Mouse (Mus musculus): ENCODE data around the gene Spata31d1b.

Spata31d1b gene

DNA sequence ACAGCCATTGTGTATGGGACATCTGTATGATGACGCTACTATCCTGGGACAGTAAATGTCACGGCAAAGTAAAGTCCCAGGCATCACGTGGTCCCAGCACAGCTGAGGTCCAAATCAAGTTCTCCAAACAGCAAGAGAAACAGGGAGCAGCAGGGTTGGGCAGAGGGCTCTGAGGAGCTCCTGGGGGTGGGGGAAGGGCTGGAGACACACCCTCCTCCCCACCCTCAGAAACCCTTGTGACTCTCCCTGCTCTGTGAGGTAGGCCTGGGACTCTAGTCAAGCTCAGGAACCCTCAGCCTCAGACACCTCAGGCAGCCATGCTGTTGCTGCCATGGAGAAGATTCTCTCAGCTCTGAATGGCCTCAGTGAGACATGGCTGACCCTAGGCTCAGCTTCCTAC is at the start of gene Spata31d1b:
Gene Spata31d1b, plus strand, starts transcription at position 301 of the 400 bp plus-strand sequence.
- peak; percentile 58 for DNase-seq (ENCODE audit: low read depth, low spot score)

DNA sequence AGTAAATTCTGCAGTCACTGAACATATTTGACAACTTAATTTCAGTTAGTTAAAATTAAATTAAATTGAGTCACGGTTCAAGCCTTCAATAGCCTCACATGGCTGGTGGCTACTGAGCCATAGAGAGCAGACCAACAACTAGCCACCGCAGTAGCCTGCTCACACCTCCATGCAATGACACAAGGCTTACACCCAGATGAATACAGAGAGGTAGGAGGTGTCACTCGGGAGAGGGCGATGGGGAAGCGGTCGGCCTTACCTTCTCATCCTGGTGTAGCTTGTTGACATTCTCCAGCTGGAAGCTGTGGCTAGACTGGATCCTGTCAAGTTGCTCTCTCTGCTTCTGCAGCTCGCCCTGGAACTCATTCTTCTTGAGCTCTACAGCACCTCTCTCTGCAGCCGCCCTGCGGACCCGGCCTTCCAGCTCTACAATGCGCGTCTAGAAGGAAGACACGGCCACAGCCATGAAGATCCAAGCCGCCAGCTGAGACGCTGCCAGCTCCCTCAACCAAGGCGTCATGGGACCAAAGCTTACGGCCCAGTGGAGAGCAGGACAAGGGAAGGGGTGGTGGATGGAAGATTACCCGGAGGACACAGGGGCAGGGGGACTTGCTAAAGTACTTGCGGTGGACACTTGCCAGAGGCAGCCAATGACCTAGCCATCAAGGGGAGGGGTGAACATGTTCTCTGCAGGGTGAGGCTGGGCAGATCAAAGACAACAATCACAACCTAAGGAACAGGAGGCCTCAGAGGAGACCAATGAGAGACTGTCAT is 48.0 kb upstream of the Spata31d1b start:
- no peak for DNase-seq (ENCODE audit: low read depth, low spot score)

DNA sequence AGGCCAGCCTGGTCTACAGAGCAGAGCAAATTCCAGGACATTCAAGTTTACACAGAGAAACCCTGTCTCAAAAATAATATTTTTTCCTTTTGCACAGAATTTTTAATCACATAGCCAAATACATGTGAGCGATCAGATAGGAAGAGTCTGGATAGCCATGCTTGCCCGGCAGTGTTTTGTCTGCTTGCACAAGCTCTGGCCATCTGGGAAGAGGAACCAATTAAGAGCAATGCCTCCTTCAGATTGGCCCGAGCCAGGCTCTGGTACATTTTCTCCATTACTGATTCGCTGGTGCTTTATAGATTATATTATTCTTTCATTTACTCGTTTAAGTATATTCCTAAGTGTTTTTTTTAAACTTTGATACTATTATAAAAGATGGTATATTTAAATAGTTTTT is 44.3 kb upstream of the Spata31d1b start:
- DNase-seq (ENCODE audit: low read depth, low spot score): no peak

DNA sequence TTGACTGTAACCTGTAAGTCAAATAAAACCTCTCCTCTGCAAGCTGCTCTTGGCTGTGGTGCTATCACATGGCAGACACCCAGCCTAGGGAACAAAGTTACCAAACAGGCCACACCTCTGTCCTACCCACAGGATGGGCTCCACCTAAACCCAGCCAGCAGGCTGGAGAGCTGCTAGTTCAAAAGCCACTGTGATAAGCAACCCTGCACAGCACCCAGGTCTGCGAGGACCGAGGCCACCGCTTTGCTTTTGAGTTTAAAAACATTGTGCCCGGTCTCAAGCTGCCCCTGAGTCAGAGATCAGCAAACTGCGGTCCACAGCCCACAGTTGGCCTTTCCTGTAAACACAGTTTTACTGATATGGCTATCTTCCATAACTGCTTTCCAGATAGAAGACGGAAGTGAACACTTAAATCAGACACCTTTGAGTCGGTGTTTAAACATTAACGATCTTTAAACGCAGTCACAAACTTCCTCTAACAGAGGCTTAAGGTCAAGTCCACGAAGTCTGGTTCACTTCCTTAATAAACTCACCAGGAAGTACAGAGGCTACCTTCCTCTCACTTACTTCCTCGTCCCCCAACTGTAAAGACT is 43.5 kb upstream of the Spata31d1b start:
- peak; percentile 64 for DNase-seq (ENCODE audit: low read depth, low spot score)

DNA sequence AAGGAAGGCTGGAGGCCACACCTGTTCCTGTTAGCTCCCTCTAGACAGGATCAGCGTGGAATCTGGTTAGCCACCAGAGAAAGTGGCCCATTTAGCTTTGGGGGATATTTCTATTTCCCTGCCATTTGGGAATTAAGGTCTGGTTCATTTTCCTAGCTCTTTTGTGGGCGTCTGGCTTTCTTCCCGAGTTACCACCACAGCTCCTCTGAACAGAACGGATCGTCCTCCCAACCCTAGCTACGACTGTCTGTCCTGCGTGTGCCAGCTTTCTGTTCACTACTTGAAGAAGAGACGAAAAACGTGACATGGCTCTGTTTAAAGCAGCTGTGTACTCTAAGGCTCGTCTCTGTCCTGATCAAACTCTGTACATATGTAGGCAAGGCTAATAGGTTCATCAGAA is 42.1 kb upstream of the Spata31d1b start:
- DNase-seq (ENCODE audit: low read depth, low spot score): no peak

DNA sequence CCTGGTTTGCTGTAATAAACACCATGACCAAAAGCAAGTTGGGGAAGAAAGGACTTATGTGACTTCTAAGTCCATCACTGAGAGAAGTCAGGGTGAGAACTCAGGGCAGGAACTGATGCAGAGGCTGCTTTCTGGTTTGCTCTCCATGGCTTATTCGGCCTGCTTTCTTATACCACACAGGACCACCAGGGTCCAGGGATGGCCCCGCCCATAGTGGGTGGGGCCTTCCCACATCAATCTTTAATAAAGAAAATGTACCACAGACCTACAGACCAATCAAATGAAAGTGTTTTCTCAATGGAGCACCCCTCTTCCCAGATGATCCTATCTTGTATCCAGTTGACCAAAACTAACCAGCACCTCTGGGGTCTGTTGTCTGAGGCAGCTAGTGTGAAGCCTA is 40.6 kb upstream of the Spata31d1b start:
- peak; percentile 46 for DNase-seq (ENCODE audit: low read depth, low spot score)

DNA sequence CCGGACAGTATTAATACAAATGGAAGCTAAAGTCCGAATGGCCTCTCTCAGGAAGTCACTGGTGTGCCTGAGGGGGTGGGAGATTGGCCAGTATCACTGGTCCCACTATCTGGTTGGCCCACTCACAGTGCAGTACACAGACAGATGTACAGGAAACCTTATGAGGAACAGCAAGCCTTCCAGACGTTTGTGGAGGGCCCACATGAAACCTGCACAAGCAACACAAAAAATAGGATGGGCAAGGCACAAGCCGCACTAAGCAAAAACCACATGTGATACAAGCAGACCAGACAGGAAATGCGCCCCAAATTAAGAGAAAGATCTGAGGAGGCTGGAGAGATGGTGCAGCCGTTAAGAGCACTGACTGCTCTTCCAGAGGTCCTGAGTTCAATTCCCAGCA is 39.8 kb upstream of the Spata31d1b start:
- no peak for DNase-seq (ENCODE audit: low read depth, low spot score)

DNA sequence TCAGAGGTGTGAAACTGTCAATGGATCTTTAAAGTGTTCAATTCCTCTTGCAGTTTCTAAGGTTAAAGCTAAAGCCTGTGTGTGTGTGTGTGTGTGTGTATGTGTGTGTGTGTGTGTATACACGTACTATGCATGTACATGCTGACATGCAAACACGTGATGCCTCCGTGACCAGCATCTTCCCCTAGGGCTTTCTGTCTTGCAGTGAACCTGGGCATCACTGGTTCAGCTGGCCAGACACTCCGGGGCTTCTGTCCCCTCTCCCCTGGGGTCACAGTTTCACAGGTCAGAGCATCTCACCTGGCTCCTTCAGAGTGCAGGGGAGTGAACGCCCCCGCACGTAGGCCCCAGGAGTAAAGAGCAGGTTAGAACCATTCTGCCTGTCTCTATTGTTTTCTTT is 38.5 kb upstream of the Spata31d1b start:
- no peak for DNase-seq (ENCODE audit: low read depth, low spot score)

DNA sequence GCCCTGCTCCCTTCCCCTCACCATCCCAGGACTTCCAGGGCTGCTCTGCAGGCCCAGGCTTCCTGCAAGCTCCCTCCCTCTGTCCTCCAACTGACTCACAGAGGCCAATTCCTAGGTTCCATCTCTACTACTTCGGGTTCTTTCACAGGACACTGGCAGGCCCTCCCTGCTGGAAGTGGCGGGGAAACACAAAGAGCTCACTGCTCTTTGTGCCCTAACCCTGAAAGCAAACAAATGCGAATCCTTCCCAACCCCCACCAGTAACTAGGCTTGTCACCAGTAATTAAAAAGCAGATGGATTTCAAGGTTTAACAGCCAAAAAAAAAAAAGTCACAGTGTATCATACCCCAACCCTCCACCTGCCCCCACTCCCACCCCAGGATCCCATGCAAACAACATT is 37.9 kb upstream of the Spata31d1b start:
- no peak for DNase-seq (ENCODE audit: low read depth, low spot score)

DNA sequence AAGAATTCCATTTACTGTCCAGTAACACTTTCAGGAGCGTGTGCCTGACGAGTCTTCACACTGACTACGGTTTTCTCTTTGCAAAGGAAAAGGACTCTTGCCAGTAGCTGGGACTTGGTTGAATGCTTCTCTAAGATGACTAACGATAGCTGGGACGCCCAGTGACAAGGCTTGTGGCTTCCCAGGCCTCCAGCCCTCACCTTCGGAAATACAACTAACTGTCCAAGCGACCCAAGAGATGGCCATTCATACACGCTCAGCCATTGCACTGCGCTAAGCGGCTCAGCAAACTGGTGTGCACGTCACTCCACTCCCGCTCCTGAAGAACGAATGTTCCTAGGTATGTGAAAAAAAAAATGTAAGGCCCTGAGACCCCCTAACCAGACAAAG is 37.3 kb upstream of the Spata31d1b start:
- DNase-seq (ENCODE audit: low read depth, low spot score): no peak

DNA sequence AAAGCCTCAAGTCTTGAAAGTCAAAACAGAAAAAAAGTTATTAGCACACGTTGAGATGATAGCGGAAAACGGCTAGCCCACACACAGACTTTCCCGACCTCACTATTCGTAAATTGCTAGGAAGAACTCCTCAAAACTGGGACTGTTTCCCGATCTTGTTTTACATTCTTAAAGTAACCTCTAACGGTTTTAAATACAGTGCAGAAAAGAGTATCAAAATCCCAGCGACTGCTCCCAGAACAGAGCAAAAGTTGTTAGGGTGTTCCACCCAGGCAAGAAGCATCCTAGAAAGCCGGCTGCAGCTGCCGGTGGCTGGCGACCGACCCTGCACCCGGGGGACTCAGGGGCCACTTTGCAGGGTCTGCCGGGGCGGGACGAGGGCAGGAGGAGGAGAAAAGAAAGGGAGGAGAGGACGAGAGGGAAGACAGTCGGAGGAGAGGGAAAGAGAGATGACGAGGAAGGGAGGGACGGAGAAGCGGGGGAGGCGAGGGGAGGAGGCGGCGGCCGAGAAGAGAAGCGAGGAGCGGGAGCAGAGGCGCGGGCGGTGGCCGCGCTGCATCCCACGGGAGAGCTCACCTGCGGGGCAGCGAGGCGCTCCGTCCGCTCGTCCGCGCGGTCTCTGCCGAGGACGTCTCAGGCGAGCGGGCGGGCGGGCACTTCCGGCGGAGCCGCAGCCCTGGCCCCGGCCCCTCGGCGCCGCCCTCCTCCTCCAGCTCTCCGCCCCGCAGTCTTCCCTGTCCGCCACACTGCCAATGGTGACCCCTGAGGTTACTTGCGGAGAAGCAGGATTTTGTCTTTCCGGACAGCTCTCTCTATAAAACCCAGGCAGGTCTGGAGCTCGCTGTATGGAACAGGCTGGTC is 36.7 kb upstream of the Spata31d1b start, which contains the start of gene Golm1:
Gene Golm1, minus strand, starts transcription at position 661 of the 861 bp plus-strand sequence.
- peak; percentile 67 for DNase-seq (ENCODE audit: low read depth, low spot score)

DNA sequence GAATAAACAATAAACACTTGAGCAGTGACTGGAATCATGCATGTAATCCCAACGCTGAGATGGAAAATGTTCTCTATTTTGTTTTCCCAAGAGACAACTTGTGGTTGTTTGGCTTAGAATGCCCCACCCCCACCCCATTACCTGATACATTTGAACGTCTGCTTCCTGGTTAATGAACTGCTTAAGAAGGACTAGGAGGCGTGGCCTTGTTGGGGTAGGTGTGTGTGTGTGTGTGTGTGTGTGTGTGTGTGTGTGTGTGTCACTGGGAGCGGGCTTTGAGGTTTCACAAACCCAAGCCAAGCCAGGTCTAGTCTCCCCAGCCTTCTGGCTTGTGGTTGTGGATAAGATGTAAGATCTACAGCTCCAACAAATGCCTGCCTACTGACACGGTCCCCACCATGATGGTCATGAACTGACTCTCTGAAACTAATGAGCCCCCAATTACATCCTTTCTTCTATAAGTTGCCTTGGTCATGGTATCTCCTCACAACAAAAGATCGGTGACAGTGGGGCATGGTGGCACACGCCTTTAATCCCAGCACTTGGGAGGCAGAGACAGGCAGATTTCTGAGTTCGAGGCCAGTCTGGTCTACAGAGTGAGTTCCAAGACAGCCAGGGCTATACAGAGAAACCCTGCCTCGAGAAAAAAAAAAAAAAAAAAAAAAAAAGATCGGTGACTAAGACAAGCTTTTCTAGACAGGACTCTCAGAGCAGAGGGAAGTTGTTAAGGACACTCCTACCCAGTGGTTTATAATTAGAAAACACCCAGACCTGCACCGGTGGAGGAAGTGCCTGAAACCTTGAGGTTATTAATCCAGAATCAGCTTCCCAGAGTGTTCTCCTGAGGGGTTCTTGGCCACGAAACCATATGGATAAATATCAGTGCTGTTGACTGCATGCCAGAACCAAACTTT is 35.5 kb upstream of the Spata31d1b start:
- peak; percentile 69 for DNase-seq (ENCODE audit: low read depth, low spot score)

DNA sequence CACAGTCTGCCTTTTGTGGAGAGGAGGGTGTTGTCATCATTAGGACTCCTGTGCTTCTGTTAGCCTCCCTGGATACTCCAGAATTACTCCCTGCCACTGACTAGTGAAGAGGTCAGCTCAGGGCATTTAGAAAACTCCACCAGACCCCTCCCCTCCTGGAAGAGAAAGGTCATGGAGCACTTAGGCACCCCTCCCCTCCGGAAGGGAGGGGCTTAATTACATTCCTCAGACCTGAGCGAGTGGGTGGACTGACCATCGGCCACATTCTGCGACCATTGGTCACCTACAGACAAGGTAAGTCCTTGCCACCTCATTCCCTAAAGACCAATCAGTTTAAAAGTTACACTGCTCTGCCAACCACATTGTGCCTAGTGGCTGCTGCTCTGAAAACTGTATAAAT is 32.8 kb upstream of the Spata31d1b start:
- DNase-seq (ENCODE audit: low read depth, low spot score): peak; percentile 77

DNA sequence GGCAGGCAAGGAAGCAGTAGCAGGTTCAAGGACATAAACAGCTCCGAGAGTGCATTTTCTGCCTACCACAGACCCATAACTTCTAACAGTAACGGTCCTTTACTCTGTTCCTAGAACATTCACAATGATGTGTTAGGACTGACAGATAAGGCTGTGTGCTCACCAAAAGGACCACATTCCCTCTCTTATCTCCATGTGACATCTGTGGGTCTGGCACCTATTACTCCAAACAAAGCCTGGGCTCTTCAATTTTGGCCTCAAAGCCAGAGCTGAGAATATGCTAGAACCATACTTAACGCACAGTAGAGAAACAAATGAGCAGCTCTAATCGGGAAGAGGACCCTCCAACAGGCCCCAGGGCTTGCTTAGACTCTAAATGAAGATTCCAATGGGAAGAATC is 32.2 kb upstream of the Spata31d1b start:
- no peak for DNase-seq (ENCODE audit: low read depth, low spot score)

DNA sequence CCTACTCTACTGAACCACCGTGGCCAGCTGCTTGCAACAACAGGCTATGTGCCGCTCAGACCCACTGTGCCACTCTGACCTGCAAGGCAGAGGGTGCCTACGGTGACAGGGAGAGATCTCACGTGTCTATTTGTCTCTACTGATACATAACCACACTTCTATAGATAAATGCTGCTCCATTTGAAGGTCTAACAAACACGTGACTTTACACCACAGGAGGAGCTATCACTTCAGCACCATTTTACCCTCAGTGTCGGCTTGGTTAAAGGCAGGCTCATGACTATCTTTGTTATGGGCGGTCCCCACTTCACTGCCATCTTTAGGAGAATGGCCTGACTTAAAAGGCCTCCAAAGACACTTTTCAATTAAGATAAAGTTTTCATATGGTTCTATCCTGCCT is 29.5 kb upstream of the Spata31d1b start:
- peak; percentile 79 for DNase-seq (ENCODE audit: low read depth, low spot score)

DNA sequence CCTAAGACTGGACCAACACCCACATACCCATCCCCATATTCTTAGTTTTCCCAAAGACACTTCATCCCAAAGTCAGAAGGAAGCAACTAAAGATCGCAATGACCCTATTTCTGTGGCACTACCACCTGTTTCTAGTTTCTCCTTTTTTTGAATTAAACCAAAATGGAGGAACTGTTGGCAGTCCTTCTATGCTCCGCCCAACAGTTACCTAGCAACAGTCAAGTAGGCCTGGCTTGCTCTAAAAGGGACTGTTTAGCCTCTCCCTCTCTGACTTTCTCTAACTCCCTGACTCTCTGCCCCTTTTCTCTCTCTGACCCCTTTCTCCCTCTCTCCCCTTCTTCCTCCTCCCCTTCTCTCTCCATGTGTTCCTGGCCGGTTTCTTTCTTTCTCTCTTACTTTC is 26.8 kb upstream of the Spata31d1b start:
- peak; percentile 73 for DNase-seq (ENCODE audit: low read depth, low spot score)

DNA sequence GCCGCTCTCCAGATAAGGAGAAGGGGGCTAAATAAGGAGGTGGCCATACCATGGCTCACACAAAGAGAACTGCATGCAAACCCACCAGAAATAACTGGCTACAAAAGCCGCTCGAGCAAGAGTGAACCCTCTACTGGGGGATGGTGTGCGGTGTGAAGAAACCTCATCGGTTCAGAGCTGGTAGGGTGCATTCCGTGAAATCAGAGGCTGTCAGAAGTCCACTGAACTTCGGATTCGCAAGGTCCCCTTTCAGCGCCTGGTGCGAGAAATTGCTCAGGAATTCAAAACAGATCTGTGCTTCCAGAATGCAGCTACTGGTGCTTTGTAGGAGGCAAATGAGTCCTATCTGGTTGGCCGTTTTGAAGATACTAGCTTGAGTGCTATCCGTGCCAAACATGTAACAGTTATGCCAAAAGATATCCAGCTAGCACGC is 23.7 kb upstream of the Spata31d1b start:
- no peak for DNase-seq (ENCODE audit: low read depth, low spot score)

DNA sequence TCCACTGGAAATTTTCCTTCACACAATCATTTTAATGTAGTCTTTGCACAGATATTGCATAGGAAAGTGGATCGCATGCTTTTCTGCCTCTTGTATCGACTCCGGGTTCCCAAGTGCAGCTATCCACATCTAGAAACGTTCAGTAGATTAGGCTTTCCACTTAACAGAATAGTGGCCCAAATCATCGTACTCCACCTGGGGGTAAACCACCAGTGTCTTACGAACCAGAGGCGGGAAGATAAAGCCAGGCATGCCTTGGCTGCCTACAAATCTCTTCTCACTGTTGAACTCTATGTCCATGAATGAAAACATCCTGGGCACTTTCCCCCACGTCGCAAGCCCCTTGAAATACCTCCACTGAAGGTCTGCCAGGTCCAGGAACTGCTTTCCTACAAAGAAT is 22.8 kb upstream of the Spata31d1b start:
- DNase-seq (ENCODE audit: low read depth, low spot score): no peak

DNA sequence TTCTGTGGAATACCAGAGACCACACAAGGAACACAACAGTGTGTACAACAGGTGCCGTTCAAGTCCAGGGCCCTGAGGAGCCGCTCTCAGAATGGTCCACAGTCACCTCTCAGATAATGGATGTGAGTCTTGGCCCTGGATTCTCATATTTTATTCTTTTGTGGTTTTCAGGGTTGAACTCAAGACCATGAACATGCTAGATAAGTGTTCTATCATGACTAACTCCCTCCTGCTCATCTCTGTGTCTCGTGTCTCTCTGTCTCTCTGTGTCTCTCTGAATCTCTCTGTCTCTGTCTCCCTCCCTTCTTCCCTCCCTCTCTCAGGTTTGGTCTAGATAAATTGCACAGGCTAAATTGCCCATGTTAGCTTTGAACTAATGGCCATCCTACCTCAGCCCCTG is 22.2 kb upstream of the Spata31d1b start:
- no peak for DNase-seq (ENCODE audit: low read depth, low spot score)

DNA sequence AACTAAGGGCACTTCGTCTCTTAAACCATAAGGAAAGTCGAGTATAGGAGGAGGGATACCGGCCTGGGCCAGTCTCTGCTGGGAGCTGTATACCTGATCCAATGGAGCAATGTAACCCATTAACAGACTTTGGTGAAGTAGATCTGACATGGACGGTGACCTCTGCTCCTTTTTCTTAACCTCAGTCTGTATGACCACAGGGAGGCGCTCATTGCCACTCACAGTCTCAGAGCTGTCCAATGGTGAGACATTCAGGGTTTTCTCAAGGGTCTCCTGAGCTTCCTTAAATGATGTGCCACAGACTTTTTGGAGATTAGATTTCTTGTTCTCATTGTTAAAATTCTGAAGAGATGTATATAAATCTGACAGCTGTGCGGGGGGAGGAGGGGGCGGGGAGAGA is 21.5 kb upstream of the Spata31d1b start:
- DNase-seq (ENCODE audit: low read depth, low spot score): peak; percentile 56

DNA sequence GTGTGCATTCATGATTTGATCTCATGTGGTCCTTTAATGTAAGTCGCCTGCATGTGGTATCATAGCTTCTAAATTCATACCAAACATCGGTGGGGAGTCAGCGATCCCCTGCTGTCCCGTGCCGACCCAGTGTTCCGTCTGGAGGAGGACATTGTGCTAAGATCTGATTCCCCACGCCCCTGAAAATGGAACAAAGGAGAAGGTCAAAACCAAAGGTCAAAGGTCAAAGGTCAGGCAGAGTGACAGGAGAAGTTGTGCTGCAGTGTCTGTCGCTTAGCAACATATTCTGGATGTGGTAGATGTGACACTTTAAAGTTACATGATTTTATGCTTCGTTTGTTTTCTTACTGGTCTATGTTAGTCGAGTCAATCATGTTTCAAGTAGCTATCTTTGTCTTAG is 20.6 kb upstream of the Spata31d1b start:
- DNase-seq (ENCODE audit: low read depth, low spot score): peak; percentile 70
